Mouse (Mus musculus) ES-E14 (cell line): ENCODE data around the gene Cryba2. TPM values are rescaled to one million over a fixed set of nuclear protein-coding genes. Genes with fewer than 3 reads are reported as not detected.

ENCODE experiments used
- DNase-seq: peaks from one replicate; pipeline ENCODE4 v3.0.0-alpha.2; 2013; ENCODE audit warnings: low read depth, low spot score
- H3K27ac ChIP-seq: 2 replicates; pipeline ENCODE4 v1.5.1; 2012; ENCODE audit warnings: low read depth, mild to moderate bottlenecking, low read length, moderate library complexity, mixed read lengths; ENCODE audit not compliant: poor library complexity, insufficient read depth, severe bottlenecking
- H3K36me3 ChIP-seq: 2 replicates; pipeline ENCODE4 v1.6.1; 2012; ENCODE audit warnings: mild to moderate bottlenecking, low read length, moderate library complexity, mixed read lengths; ENCODE audit not compliant: control insufficient read depth, poor library complexity, insufficient read depth, severe bottlenecking
- H3K4me1 ChIP-seq, 2 experiments: fragments of 150-350 bp in 1 of 2; sonication (generic) in 1 of 2; 2 replicates each; pipeline ENCODE4 v1.6.1; 2012; ENCODE audit warnings: low read length in 2 of 2, mild to moderate bottlenecking in 1 of 2, mixed read lengths in 1 of 2; ENCODE audit not compliant: control insufficient read depth in 2 of 2, insufficient read depth in 2 of 2, poor library complexity in 1 of 2
- H3K4me3 ChIP-seq, 2 experiments: fragments of 150-350 bp in 1 of 2; sonication (generic) in 1 of 2; 2 replicates each; pipeline ENCODE4 v1.5.1; 2012; ENCODE audit warnings: low read length in 2 of 2, low read depth in 1 of 2, mild to moderate bottlenecking in 1 of 2, mixed read lengths in 1 of 2; ENCODE audit not compliant: insufficient read depth in 1 of 2, poor library complexity in 1 of 2, severe bottlenecking in 1 of 2
- H3K9ac ChIP-seq: 2 replicates; pipeline ENCODE4 v1.6.1; 2012; ENCODE audit warnings: low read depth, mild to moderate bottlenecking, low read length, mixed read lengths; ENCODE audit not compliant: poor library complexity, insufficient read depth, severe bottlenecking
- H3K9me3 ChIP-seq: fragments of 150-350 bp; sonication (generic); 2 replicates; pipeline ENCODE4 v1.6.1; 2012; ENCODE audit warnings: low read depth, mild to moderate bottlenecking, low read length; ENCODE audit not compliant: control insufficient read depth, insufficient read depth
- CHD2 ChIP-seq: IDR thresholded peaks from 2 replicates; pipeline ENCODE4 v1.6.1; 2014; ENCODE audit warnings: mild to moderate bottlenecking, low read depth, low read length, inconsistent platforms
- HCFC1 ChIP-seq: IDR thresholded peaks from 2 replicates; pipeline ENCODE4 v1.6.1; 2012; ENCODE audit warnings: low read length, inconsistent platforms, borderline replicate concordance; ENCODE audit not compliant: insufficient read depth
- MAFK ChIP-seq: IDR thresholded peaks from 2 replicates; pipeline ENCODE4 v1.6.1; 2014; ENCODE audit warnings: mild to moderate bottlenecking, low read depth, low read length, inconsistent platforms; ENCODE audit not compliant: insufficient read depth
- ZC3H11A ChIP-seq: IDR thresholded peaks from 2 replicates; pipeline ENCODE4 v1.6.1; 2012; ENCODE audit warnings: low read depth, mild to moderate bottlenecking, inconsistent platforms, low read length, borderline replicate concordance
- ZNF384 ChIP-seq: IDR thresholded peaks from 2 replicates; pipeline ENCODE4 v1.6.1; 2012; ENCODE audit warnings: low read depth, low read length, inconsistent platforms
- in situ Hi-C, 2 experiments: fragments of 600-800 bp; cut with MboI; formaldehyde crosslinking; loops; one replicate each; pipeline ENCODE4 v1.15.1; 2025; ENCODE audit warnings: low sequenced_read_pairs in 2 of 2, inconsistent platforms in 1 of 2; ENCODE audit not compliant: unreplicated experiment in 2 of 2
- total RNA-seq: library from RNA; depleted of rRNA; stranded (reverse); fragments of 300-350 nt; gene quantifications from 2 replicates; pipeline ENCODE4 v1.2.3, GENCODE M21; 2012

Cryba2 gene
- total RNA-seq, 1 experiment: not detected

DNA sequence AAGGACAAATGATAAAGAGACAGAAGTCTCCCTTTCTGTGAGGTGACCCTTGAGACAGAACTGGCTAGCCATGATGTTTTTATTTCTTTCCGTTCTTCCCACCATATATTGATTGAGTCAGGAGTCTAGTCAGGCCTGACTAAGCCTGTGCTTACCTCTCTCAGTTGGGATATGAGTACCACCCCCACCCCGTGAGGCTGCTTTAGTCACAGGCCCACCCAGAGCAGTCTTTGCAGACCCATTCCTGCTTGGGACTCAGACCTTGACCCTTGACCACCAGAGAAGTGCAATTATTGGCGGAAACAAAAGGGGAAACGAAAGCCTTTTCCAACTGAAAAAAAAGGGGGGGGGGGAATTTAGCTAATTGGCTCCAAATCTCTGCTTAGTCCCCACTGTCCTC, 35.3 kb downstream of the Cryba2 start:
- in situ Hi-C loops: loop anchor here in 1 of 2 experiments (10.0 kb wide), 2 partner anchors 53 to 83 kb away; partner anchors contain the start of gene Wnt6
- TF ChIP-seq ZNF384 (no peak), HCFC1 (no peak), MAFK (no peak), ZC3H11A (no peak), CHD2 (no peak)
- peaks cover 5 to 28% of the 10 kb centered on the region in 2 experiments; a peak in 3 of 4 replicates for H3K4me1 ChIP-seq
- H3K4me3 ChIP-seq: peak overlapping the region in 1 of 2 experiments; percentile 73; a peak in 2 of 4 replicates
- H3K27ac ChIP-seq: no peak overlapping the region
- no peak for DNase-seq
- no peaks in the 10 kb centered on the region for H3K9me3 ChIP-seq
- no peaks in the 10 kb centered on the region for H3K36me3 ChIP-seq
- H3K9ac ChIP-seq: no peak overlapping the region

DNA sequence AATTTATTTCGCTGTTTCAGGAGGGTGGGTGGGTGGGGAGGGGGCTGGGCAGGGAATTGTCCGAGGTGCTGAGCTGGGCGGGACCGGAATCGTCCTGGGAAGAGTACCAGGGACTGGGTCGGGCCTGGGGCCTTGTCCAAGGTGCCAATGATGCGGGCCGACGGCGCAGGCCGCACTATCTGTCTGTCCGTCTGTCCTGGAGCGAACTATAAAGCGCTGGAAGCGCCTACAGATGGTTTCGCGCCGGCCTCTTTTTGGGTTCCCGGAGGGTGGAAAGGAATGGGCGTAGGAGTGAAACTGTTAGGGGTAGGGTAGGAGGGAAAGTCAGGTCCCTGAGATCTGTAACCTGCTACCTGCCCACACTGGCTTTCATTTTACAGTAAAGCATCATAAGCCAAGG, 35.7 kb downstream of the Cryba2 start:
- Histone ChIP-seq H3K4me1 (peaks cover 5 to 28% of the 10 kb centered on the region in 2 experiments; a peak in 3 of 4 replicates), H3K36me3 (no peaks in the 10 kb centered on the region), H3K9me3 (no peaks in the 10 kb centered on the region), H3K9ac (no peak overlapping the region), H3K27ac (no peak overlapping the region), H3K4me3 (no peak overlapping the region)
- no peak for DNase-seq
- TF ChIP-seq ZNF384: no peak
- no peak for TF ChIP-seq MAFK
- TF ChIP-seq ZC3H11A: no peak
- TF ChIP-seq HCFC1: no peak
- TF ChIP-seq CHD2: no peak
- in situ Hi-C loops: loop anchor here in 1 of 2 experiments (10.0 kb wide), 2 partner anchors 52 to 82 kb away; partner anchors contain the start of gene Wnt6

GRCm38 (mm10) chr1:74856791-74857190, 36.2 kb downstream of the Cryba2 start:
- in situ Hi-C loops: loop anchor here in 1 of 2 experiments (10.0 kb wide), 2 partner anchors 52 to 82 kb away; partner anchors contain the start of gene Wnt6
- Histone ChIP-seq H3K9ac (no peak overlapping the region), H3K36me3 (no peaks in the 10 kb centered on the region), H3K4me1 (peaks cover 5 to 30% of the 10 kb centered on the region in 2 experiments; a peak in 3 of 4 replicates), H3K27ac (no peak overlapping the region), H3K4me3 (peak overlapping the region in 1 of 2 experiments; percentile 16; a peak in 2 of 4 replicates), H3K9me3 (no peaks in the 10 kb centered on the region)
- TF ChIP-seq ZC3H11A (no peak), MAFK (no peak), ZNF384 (no peak), HCFC1 (no peak), CHD2 (no peak)
- no peak for DNase-seq

DNA sequence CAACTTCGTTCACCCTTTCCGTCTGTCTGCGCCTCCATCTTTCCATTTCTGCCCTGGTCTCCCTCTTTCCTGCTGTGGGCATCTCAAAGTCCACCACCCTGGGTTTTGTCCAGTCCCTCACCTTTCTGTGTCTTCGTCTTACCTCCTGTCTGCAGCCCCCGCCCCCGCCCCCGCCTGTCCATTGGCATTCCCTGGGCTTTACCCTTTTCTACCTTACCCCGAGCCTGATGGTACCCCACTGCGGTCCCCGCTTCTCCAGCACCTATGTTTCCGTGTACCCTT, 36.6 kb downstream of the Cryba2 start:
- H3K9ac ChIP-seq: no peak overlapping the region
- no peak for DNase-seq
- H3K4me1 ChIP-seq: peaks cover 5 to 32% of the 10 kb centered on the region in 2 experiments; a peak in 3 of 4 replicates
- TF ChIP-seq CHD2 (no peak), ZNF384 (no peak), HCFC1 (no peak), MAFK (no peak), ZC3H11A (no peak)
- H3K4me3 ChIP-seq: peak overlapping the region; percentile 37 to 75; a peak in 3 of 4 replicates
- no peaks in the 10 kb centered on the region for H3K36me3 ChIP-seq
- no peak overlapping the region for H3K27ac ChIP-seq
- H3K9me3 ChIP-seq: no peaks in the 10 kb centered on the region
- in situ Hi-C loops: loop anchor here in 1 of 2 experiments (10.0 kb wide), 2 partner anchors 52 to 82 kb away; partner anchors contain the start of gene Wnt6
